Mouse (Mus musculus): ENCODE data around the gene Ubl5.

The Ubl5 gene

DNA sequence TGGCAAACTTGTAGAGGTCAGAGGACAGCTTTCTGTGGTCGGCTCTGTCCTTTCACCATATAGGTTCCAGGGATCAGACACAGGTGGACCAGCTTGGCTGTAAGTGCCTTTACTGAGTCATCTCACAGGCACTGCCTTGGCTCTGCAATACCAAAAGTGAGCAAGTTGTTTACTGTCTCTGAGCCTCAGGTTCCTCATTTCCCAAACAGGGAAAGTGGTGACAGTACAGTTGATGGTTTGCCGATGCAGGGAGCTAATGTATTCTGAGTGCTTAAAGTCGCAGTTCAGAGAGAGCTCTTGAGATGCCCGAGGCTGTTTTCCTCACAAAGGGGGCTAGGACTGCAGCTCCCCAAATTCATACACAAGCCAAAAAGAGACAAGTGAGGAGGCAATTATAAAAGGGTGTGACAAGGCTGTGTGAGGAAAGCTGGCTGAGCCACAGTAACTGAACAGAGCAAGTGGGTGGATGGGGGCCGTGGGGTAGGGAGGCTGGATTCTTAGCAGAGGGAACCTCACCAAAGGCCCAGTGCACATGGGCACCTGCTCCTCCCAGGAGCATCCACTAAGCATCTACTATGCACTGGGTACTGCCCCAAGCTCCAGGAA, 53.5 kb downstream of the Ubl5 start:
- no peak for DNase-seq (ENCODE audit: low read depth in 2 of 2, low spot score in 2 of 2)

All from CD8-positive naive resting alpha-beta T cell, adult 2 months (primary cell).